Comparison of ENCODE assay signal across 13 mouse cellular contexts in genomic region chr12:8077346-8077745, GRCm38 (mm10).
"Had no signal": no experiment of that assay in that cellular context is flagged by ENCODE, and none has a peak within 500 bp of the region (broad histone marks: within the 10 kb centered on the region; RNA-seq: fewer than 3 reads in every experiment).

No protein-coding gene starts in this region.

- DNase-seq: kidney, postnatal 14 days; kidney, postnatal 4 days; left cerebral cortex, postnatal 4 days; liver, postnatal 0 days; lung, embryonic 14.5 days; retina, postnatal 1 day; right cerebral cortex, postnatal 14 days; right cerebral cortex, postnatal 4 days; thymus, adult 2 months; thymus, postnatal 14 days; thymus, postnatal 4 days had no signal

- ATAC-seq: liver, postnatal 0 days; lung, postnatal 0 days; midbrain, embryonic 15.5 days had no signal
